Mouse (Mus musculus) stomach, embryonic 14.5 days (tissue): ENCODE data around the gene Gm10320. TPM values are rescaled to one million over a fixed set of nuclear protein-coding genes. Genes with fewer than 3 reads are reported as not detected.

ENCODE experiments used
- ATAC-seq: fragments of 200-750 bp; cut with Nextera tagmentation; 2 replicates; pipeline ENCODE4 v1.8.0; 2017; ENCODE audit warnings: low read depth, moderate TSS enrichment; ENCODE audit not compliant: insufficient number of reproducible peaks, insufficient read depth, low FRiP score
- H3K27ac ChIP-seq: fragments of 300-500 bp; sonication (generic); 2 replicates; pipeline ENCODE4 v1.5.1; 2014; ENCODE audit warnings: mild to moderate bottlenecking, low read length, moderate library complexity, mixed read lengths
- H3K27me3 ChIP-seq: fragments of 300-500 bp; sonication (generic); 2 replicates; pipeline ENCODE4 v1.6.1; 2014; ENCODE audit warnings: low read length, control low read depth, mixed read lengths; ENCODE audit not compliant: control insufficient read depth, insufficient read depth
- H3K36me3 ChIP-seq: fragments of 300-500 bp; sonication (generic); 2 replicates; pipeline ENCODE4 v1.6.1; 2014; ENCODE audit warnings: mild to moderate bottlenecking, control low read depth, low read length, moderate library complexity, mixed read lengths; ENCODE audit not compliant: control insufficient read depth, insufficient read depth
- H3K4me1 ChIP-seq: fragments of 300-500 bp; sonication (generic); 2 replicates; pipeline ENCODE4 v1.6.1; 2014; ENCODE audit warnings: low read length, control low read depth, mixed read lengths; ENCODE audit not compliant: control insufficient read depth, insufficient read depth
- H3K4me2 ChIP-seq: fragments of 300-500 bp; sonication (generic); replicated peaks from 2 replicates; pipeline ENCODE4 v1.6.1; 2014; ENCODE audit warnings: low read depth, low read length, control low read depth
- H3K4me3 ChIP-seq: fragments of 300-500 bp; sonication (generic); 2 replicates; pipeline ENCODE4 v1.5.1; 2014; ENCODE audit warnings: low read depth, low read length, control low read depth
- H3K9ac ChIP-seq: fragments of 300-500 bp; sonication (generic); replicated peaks from 2 replicates; pipeline ENCODE4 v1.6.1; 2014; ENCODE audit warnings: low read depth, mild to moderate bottlenecking, control low read depth, low read length, moderate library complexity, mixed read lengths
- H3K9me3 ChIP-seq: fragments of 300-500 bp; sonication (generic); 2 replicates; pipeline ENCODE4 v1.6.1; 2016; ENCODE audit warnings: low read depth, low read length, control low read depth; ENCODE audit not compliant: control insufficient read depth
- WGBS: fragments of 180-500 bp; shearing (Covaris S2); extraction: QIAGEN DNeasy Blood & Tissue Kit; methylation state at CpG from one replicate; pipeline ENCODE4 v1.1.7; 2014; 5-methylcytosine and 5-hydroxymethylcytosine counted together
- polyA plus RNA-seq: library from polyadenylated mRNA; unstranded; fragments of >200 nt; fragmentation: Nextera tagmentation; extraction: Ambion mirVana; gene quantifications from 2 replicates; pipeline ENCODE4 v1.2.1, GENCODE M21; 2014

The Gm10320 gene
- polyA plus RNA-seq, 1 experiment from 2014 or later = 1.2 TPM

- H3K36me3 ChIP-seq = no peaks in the 10 kb centered on the region
- ATAC-seq = no peak
- peaks cover 46% of the 10 kb centered on the region for H3K27me3 ChIP-seq
- peaks cover 19% of the 10 kb centered on the region for H3K4me1 ChIP-seq
- no peak overlapping the region for H3K27ac ChIP-seq
- peak overlapping the region; percentile 8; the same call in 1 of the 2 replicates for H3K4me3 ChIP-seq
- H3K9ac ChIP-seq = no peak overlapping the region
- 2% methylated on average over 16 of the region's 16 CpGs for WGBS
- no peaks in the 10 kb centered on the region for H3K9me3 ChIP-seq
- no peak overlapping the region for H3K4me2 ChIP-seq
These were observed 10.5 kb upstream of the Gm10320 start for GRCm38 (mm10) chr13:98502236-98502812.

GRCm38 (mm10) chr13:98501321-98501720 lies 9.5 kb upstream of the Gm10320 start:
- H3K4me1 ChIP-seq = peaks cover 19% of the 10 kb centered on the region
- H3K9ac ChIP-seq = no peak overlapping the region

GRCm38 (mm10) chr13:98500471-98501125 lies 8.8 kb upstream of the Gm10320 start:
- H3K9me3 ChIP-seq = no peaks in the 10 kb centered on the region
- no peak overlapping the region for H3K4me3 ChIP-seq
- H3K27me3 ChIP-seq = peaks cover 35% of the 10 kb centered on the region
- no peak overlapping the region for H3K9ac ChIP-seq
- no peak overlapping the region for H3K4me2 ChIP-seq
- no peak for ATAC-seq
- no peaks in the 10 kb centered on the region for H3K36me3 ChIP-seq
- 25% methylated on average over 13 of the region's 13 CpGs for WGBS
- peaks cover 19% of the 10 kb centered on the region for H3K4me1 ChIP-seq
- H3K27ac ChIP-seq = no peak overlapping the region

More at GRCm38 (mm10) chr13:98501321-98501720, 9.5 kb upstream of the Gm10320 start:
- no peaks in the 10 kb centered on the region for H3K36me3 ChIP-seq
- H3K27me3 ChIP-seq = peaks cover 41% of the 10 kb centered on the region
- H3K4me3 ChIP-seq = no peak overlapping the region
- ATAC-seq = no peak
- no peak overlapping the region for H3K4me2 ChIP-seq
- no peak overlapping the region for H3K27ac ChIP-seq
- WGBS = 15% methylated on average over 6 of the region's 6 CpGs
- no peaks in the 10 kb centered on the region for H3K9me3 ChIP-seq

GRCm38 (mm10) chr13:98498561-98498960 lies 6.8 kb upstream of the Gm10320 start:
- ATAC-seq = no peak

GRCm38 (mm10) chr13:98498080-98498479 lies 6.3 kb upstream of the Gm10320 start:
- H3K27ac ChIP-seq = no peak overlapping the region

More at GRCm38 (mm10) chr13:98498561-98498960, 6.8 kb upstream of the Gm10320 start:
- H3K4me2 ChIP-seq = no peak overlapping the region
- no peaks in the 10 kb centered on the region for H3K9me3 ChIP-seq
- H3K4me1 ChIP-seq = peaks cover 4% of the 10 kb centered on the region; the same call in 1 of the 2 replicates
- no peak overlapping the region for H3K9ac ChIP-seq
- peaks cover 26% of the 10 kb centered on the region for H3K27me3 ChIP-seq
- WGBS = 61% methylated on average over 5 of the region's 5 CpGs
- no peak overlapping the region for H3K4me3 ChIP-seq
- H3K27ac ChIP-seq = no peak overlapping the region
- no peaks in the 10 kb centered on the region for H3K36me3 ChIP-seq

GRCm38 (mm10) chr13:98496917-98497870 lies 5.4 kb upstream of the Gm10320 start:
- Histone ChIP-seq H3K36me3 (no peaks in the 10 kb centered on the region), H3K4me1 (0 out of 2 replicates have a peak, but pooled peaks cover under 1% of the 10 kb centered on the region), H3K4me3 (no peak overlapping the region), H3K27ac (no peak overlapping the region), H3K9ac (no peak overlapping the region), H3K9me3 (no peaks in the 10 kb centered on the region), H3K27me3 (peaks cover 26% of the 10 kb centered on the region), H3K4me2 (no peak overlapping the region)
- no peak; the same call in 1 of the 2 replicates for ATAC-seq
- 33% methylated on average over 16 of the region's 16 CpGs for WGBS

More at GRCm38 (mm10) chr13:98498080-98498479, 6.3 kb upstream of the Gm10320 start:
- WGBS = 55% methylated on average over 11 of the region's 11 CpGs
- no peaks in the 10 kb centered on the region for H3K9me3 ChIP-seq
- no peak for ATAC-seq
- H3K4me3 ChIP-seq = no peak overlapping the region
- peaks cover 26% of the 10 kb centered on the region for H3K27me3 ChIP-seq
- no peak overlapping the region for H3K9ac ChIP-seq
- H3K4me2 ChIP-seq = no peak overlapping the region
- peaks cover 4% of the 10 kb centered on the region; the same call in 1 of the 2 replicates for H3K4me1 ChIP-seq
- H3K36me3 ChIP-seq = no peaks in the 10 kb centered on the region

GRCm38 (mm10) chr13:98494492-98495064 lies 2.8 kb upstream of the Gm10320 start:
- peaks cover 2% of the 10 kb centered on the region; the same call in 1 of the 2 replicates for H3K27me3 ChIP-seq
- 69% methylated on average over 7 of the region's 8 CpGs for WGBS
- H3K4me2 ChIP-seq = no peak overlapping the region
- no peak overlapping the region for H3K27ac ChIP-seq
- H3K9me3 ChIP-seq = no peaks in the 10 kb centered on the region
- no peaks in the 10 kb centered on the region for H3K36me3 ChIP-seq
- no peak for ATAC-seq
- H3K4me1 ChIP-seq = no peaks in the 10 kb centered on the region
- no peak overlapping the region for H3K4me3 ChIP-seq
- no peak overlapping the region for H3K9ac ChIP-seq
